Mouse (Mus musculus): ENCODE results near the gene Pet100.
A peak's percentile ranks its signal among the peaks of the same experiment; 100 is the strongest.

Pet100 gene

GRCm38 (mm10) chr8:3626971-3627370 is 5.6 kb downstream of the Pet100 start:
- DNase-seq = no peak

- peak; percentile 65 to 70 for DNase-seq
Observed at GRCm38 (mm10) chr8:3628014-3628413, 6.7 kb downstream of the Pet100 start.

GRCm38 (mm10) chr8:3630647-3631477 is 9.5 kb downstream of the Pet100 start, which contains the start of gene Stxbp2:
Gene Stxbp2, plus strand, starts transcription at chr8:3630955.
- DNase-seq = peak; percentile 77 to 79

GRCm38 (mm10) chr8:3631478-3631875 is 10.1 kb downstream of the Pet100 start:
- DNase-seq = peak in 1 of 2 experiments; percentile 5

GRCm38 (mm10) chr8:3645804-3646203 is 24.5 kb downstream of the Pet100 start:
- peak; percentile 41 to 47 for DNase-seq

- DNase-seq = no peak
Observed at GRCm38 (mm10) chr8:3646824-3647531, 25.6 kb downstream of the Pet100 start.

GRCm38 (mm10) chr8:3647561-3647960 is 26.2 kb downstream of the Pet100 start:
- no peak for DNase-seq

GRCm38 (mm10) chr8:3648268-3648667 is 26.9 kb downstream of the Pet100 start:
- no peak for DNase-seq

- DNase-seq = no peak
Observed at GRCm38 (mm10) chr8:3648990-3649389, 27.6 kb downstream of the Pet100 start.

GRCm38 (mm10) chr8:3652845-3653244 is 31.5 kb downstream of the Pet100 start:
- DNase-seq = no peak

- no peak for DNase-seq
Observed at GRCm38 (mm10) chr8:3654726-3655508, 33.6 kb downstream of the Pet100 start.

- DNase-seq = no peak
Observed at GRCm38 (mm10) chr8:3655526-3655925, 34.2 kb downstream of the Pet100 start, which contains the start of gene Retn. Gene Retn, plus strand, starts transcription at chr8:3655770.

GRCm38 (mm10) chr8:3656725-3657381 is 35.5 kb downstream of the Pet100 start:
- DNase-seq = peak in 1 of 2 experiments; percentile 40

GRCm38 (mm10) chr8:3660889-3661288 is 39.5 kb downstream of the Pet100 start:
- DNase-seq = no peak

- no peak for DNase-seq
Observed at GRCm38 (mm10) chr8:3664405-3664804, 43.1 kb downstream of the Pet100 start.

- DNase-seq = no peak
Observed at GRCm38 (mm10) chr8:3665507-3665906, 44.2 kb downstream of the Pet100 start, which contains the start of gene Mcemp1. Gene Mcemp1, plus strand, starts transcription at chr8:3665754.

GRCm38 (mm10) chr8:3670388-3670787 is 49.0 kb downstream of the Pet100 start:
- no peak for DNase-seq

GRCm38 (mm10) chr8:3671980-3672491 is 50.7 kb downstream of the Pet100 start, which contains the start of gene Fcor:
Gene Fcor, minus strand, starts transcription at chr8:3672362.
- peak; percentile 95 to 98 for DNase-seq

- DNase-seq = no peak
Observed at GRCm38 (mm10) chr8:3674671-3675070, 53.3 kb downstream of the Pet100 start.

Data from cerebellum, postnatal 10 days (tissue).